Mouse (Mus musculus): ENCODE data around the gene Mrpl58. TPM values are rescaled to one million over a fixed set of nuclear protein-coding genes. Genes with fewer than 3 reads are reported as not detected.
A peak's percentile ranks its signal among the peaks of the same experiment; 100 is the strongest.
"Not testable (repeated sequence)": the region's sequence is repeated elsewhere in the genome, so short reads cannot be mapped to it uniquely, and the experiment has no call there.

Gene Mrpl58
- polyA plus RNA-seq, 1 experiment from 2014 or later: 162 TPM

- no peaks in the 10 kb centered on the region for H3K36me3 ChIP-seq
- peaks cover 3% of the 10 kb centered on the region; the same call in 1 of the 2 replicates for H3K9me3 ChIP-seq (replicated peaks)
- H3K27me3 ChIP-seq (replicated peaks): peaks cover 23% of the 10 kb centered on the region
- no peak for ATAC-seq (ENCODE audit: insufficient number of reproducible peaks, low FRiP score)
- H3K4me2 ChIP-seq: peak overlapping the region; percentile 90
- H3K4me3 ChIP-seq: peak overlapping the region; percentile 77
- H3K4me1 ChIP-seq (replicated peaks): peaks cover 30% of the 10 kb centered on the region
- H3K9ac ChIP-seq: peak overlapping the region; percentile 85
- WGBS: 16% methylated on average over 5 of the region's 5 CpGs
- H3K27ac ChIP-seq (ENCODE audit: poor library complexity, severe bottlenecking): no peak overlapping the region
These were observed 20.7 kb upstream of the Mrpl58 start for GRCm38 (mm10) chr11:115382891-115383290.

GRCm38 (mm10) chr11:115383701-115384474 lies 19.7 kb upstream of the Mrpl58 start:
- H3K4me1 ChIP-seq (replicated peaks): peaks cover 30% of the 10 kb centered on the region
- H3K9ac ChIP-seq: no peak overlapping the region
- H3K36me3 ChIP-seq: no peaks in the 10 kb centered on the region
- H3K27ac ChIP-seq (ENCODE audit: poor library complexity, severe bottlenecking): peak overlapping the region; percentile 17; the same call in 1 of the 2 replicates
- ATAC-seq (ENCODE audit: insufficient number of reproducible peaks, low FRiP score): no peak
- H3K4me2 ChIP-seq: peak overlapping the region; percentile 90
- peak overlapping the region; percentile 77; the same call in 1 of the 2 replicates for H3K4me3 ChIP-seq
- WGBS: 51% methylated on average over 16 of the region's 16 CpGs
- H3K9me3 ChIP-seq (replicated peaks): no peaks in the 10 kb centered on the region
- peaks cover 23% of the 10 kb centered on the region for H3K27me3 ChIP-seq (replicated peaks)

- no peak for ATAC-seq (ENCODE audit: insufficient number of reproducible peaks, low FRiP score)
- Histone ChIP-seq H3K4me2 (peak overlapping the region; percentile 90), H3K36me3 (no peaks in the 10 kb centered on the region), H3K9ac (no peak overlapping the region), H3K27me3 (replicated peaks) (peaks cover 23% of the 10 kb centered on the region), H3K4me3 (no peak overlapping the region), H3K4me1 (replicated peaks) (peaks cover 30% of the 10 kb centered on the region), H3K27ac (ENCODE audit: poor library complexity, severe bottlenecking) (peak overlapping the region; percentile 17; the same call in 1 of the 2 replicates), H3K9me3 (replicated peaks) (no peaks in the 10 kb centered on the region)
- WGBS: 73% methylated on average over 5 of the region's 5 CpGs
These were observed 19.0 kb upstream of the Mrpl58 start for GRCm38 (mm10) chr11:115384587-115384986.

GRCm38 (mm10) chr11:115386859-115387258 lies 16.7 kb upstream of the Mrpl58 start:
- H3K4me1 ChIP-seq (replicated peaks): peaks cover 27% of the 10 kb centered on the region
- H3K4me2 ChIP-seq; ATAC-seq (ENCODE audit: insufficient number of reproducible peaks, low FRiP score); H3K27ac ChIP-seq (ENCODE audit: poor library complexity, severe bottlenecking); H3K9me3 ChIP-seq (replicated peaks); H3K4me3 ChIP-seq; H3K9ac ChIP-seq: not testable (repeated sequence)
- WGBS: 81% methylated on average over 3 of the region's 3 CpGs
- H3K36me3 ChIP-seq: peaks cover 16% of the 10 kb centered on the region
- peaks cover 23% of the 10 kb centered on the region for H3K27me3 ChIP-seq (replicated peaks)

- H3K4me2 ChIP-seq: no peak overlapping the region
- no peaks in the 10 kb centered on the region for H3K9me3 ChIP-seq (replicated peaks)
- 76% methylated on average over 7 of the region's 7 CpGs for WGBS
- H3K9ac ChIP-seq: no peak overlapping the region
- H3K27ac ChIP-seq (ENCODE audit: poor library complexity, severe bottlenecking): no peak overlapping the region
- H3K4me1 ChIP-seq (replicated peaks): 0 out of 2 replicates have a peak, but pooled peaks cover 9% of the 10 kb centered on the region
- H3K27me3 ChIP-seq (replicated peaks): peaks cover 24% of the 10 kb centered on the region; the same call in 1 of the 2 replicates
- peaks cover 47% of the 10 kb centered on the region for H3K36me3 ChIP-seq
- H3K4me3 ChIP-seq: no peak overlapping the region
- no peak for ATAC-seq (ENCODE audit: insufficient number of reproducible peaks, low FRiP score)
These were observed 12.2 kb upstream of the Mrpl58 start for GRCm38 (mm10) chr11:115391358-115391757.

GRCm38 (mm10) chr11:115393721-115394325 lies 9.7 kb upstream of the Mrpl58 start:
- 50% methylated on average over 34 of the region's 34 CpGs for WGBS
- Histone ChIP-seq H3K4me3 (peak overlapping the region; percentile 27), H3K9ac (peak overlapping the region; percentile 16; the same call in 1 of the 2 replicates), H3K4me2 (peak overlapping the region; percentile 62), H3K9me3 (replicated peaks) (no peaks in the 10 kb centered on the region), H3K4me1 (replicated peaks) (peaks cover 9% of the 10 kb centered on the region; the same call in 1 of the 2 replicates), H3K27ac (ENCODE audit: poor library complexity, severe bottlenecking) (no peak overlapping the region), H3K27me3 (replicated peaks) (peaks cover 24% of the 10 kb centered on the region; the same call in 1 of the 2 replicates), H3K36me3 (peaks cover 47% of the 10 kb centered on the region)
- 0 out of 2 replicates have a peak, but pooled peaks have one; percentile 36 for ATAC-seq (ENCODE audit: insufficient number of reproducible peaks, low FRiP score)

GRCm38 (mm10) chr11:115398085-115398484 lies 5.5 kb upstream of the Mrpl58 start:
- peaks cover 17% of the 10 kb centered on the region; the same call in 1 of the 2 replicates for H3K27me3 ChIP-seq (replicated peaks)
- ATAC-seq (ENCODE audit: insufficient number of reproducible peaks, low FRiP score): no peak
- WGBS: 77% methylated on average over 7 of the region's 7 CpGs

GRCm38 (mm10) chr11:115400126-115400525 lies 3.4 kb upstream of the Mrpl58 start:
- ATAC-seq (ENCODE audit: insufficient number of reproducible peaks, low FRiP score): no peak
- 73% methylated on average over 3 of the region's 3 CpGs for WGBS
- Histone ChIP-seq H3K4me3 (no peak overlapping the region), H3K27ac (ENCODE audit: poor library complexity, severe bottlenecking) (no peak overlapping the region), H3K36me3 (0 out of 2 replicates have a peak, but pooled peaks cover 5% of the 10 kb centered on the region), H3K9ac (no peak overlapping the region), H3K27me3 (replicated peaks) (no peaks in the 10 kb centered on the region), H3K4me2 (no peak overlapping the region), H3K9me3 (replicated peaks) (no peaks in the 10 kb centered on the region), H3K4me1 (replicated peaks) (peaks cover 15% of the 10 kb centered on the region)

More at GRCm38 (mm10) chr11:115398085-115398484, 5.5 kb upstream of the Mrpl58 start:
- Histone ChIP-seq H3K36me3 (peaks cover 22% of the 10 kb centered on the region), H3K4me3 (no peak overlapping the region), H3K4me1 (replicated peaks) (peaks cover 15% of the 10 kb centered on the region; the same call in 1 of the 2 replicates), H3K4me2 (no peak overlapping the region), H3K9me3 (replicated peaks) (no peaks in the 10 kb centered on the region), H3K9ac (no peak overlapping the region), H3K27ac (ENCODE audit: poor library complexity, severe bottlenecking) (no peak overlapping the region)

- WGBS: 50% methylated on average over 11 of the region's 11 CpGs
- no peak overlapping the region for H3K9ac ChIP-seq
- no peak for ATAC-seq (ENCODE audit: insufficient number of reproducible peaks, low FRiP score)
These were observed 2.7 kb upstream of the Mrpl58 start for GRCm38 (mm10) chr11:115400630-115401391.

GRCm38 (mm10) chr11:115405723-115406122 lies 2.2 kb downstream of the Mrpl58 start:
- H3K4me2 ChIP-seq: no peak overlapping the region
- no peaks in the 10 kb centered on the region for H3K9me3 ChIP-seq (replicated peaks)
- no peak overlapping the region for H3K27ac ChIP-seq (ENCODE audit: poor library complexity, severe bottlenecking)
- H3K4me3 ChIP-seq: no peak overlapping the region
- whole genome bisulfite sequencing: 92% methylated on average over 6 of the region's 6 CpGs
- peaks cover 44% of the 10 kb centered on the region for H3K36me3 ChIP-seq
- H3K4me1 ChIP-seq (replicated peaks): peaks cover 9% of the 10 kb centered on the region
- no peaks in the 10 kb centered on the region for H3K27me3 ChIP-seq (replicated peaks)
- H3K9ac ChIP-seq: no peak overlapping the region
- no peak for ATAC-seq (ENCODE audit: insufficient number of reproducible peaks, low FRiP score)

More at GRCm38 (mm10) chr11:115400630-115401391, 2.7 kb upstream of the Mrpl58 start:
- Histone ChIP-seq H3K27me3 (replicated peaks) (no peaks in the 10 kb centered on the region), H3K27ac (ENCODE audit: poor library complexity, severe bottlenecking) (no peak overlapping the region), H3K4me3 (no peak overlapping the region), H3K4me2 (no peak overlapping the region), H3K9me3 (replicated peaks) (no peaks in the 10 kb centered on the region), H3K4me1 (replicated peaks) (peaks cover 15% of the 10 kb centered on the region), H3K36me3 (peaks cover 4% of the 10 kb centered on the region; the same call in 1 of the 2 replicates)

All from heart, embryonic 12.5 days (tissue).